Mouse (Mus musculus): ENCODE measurements around the gene Olfr54.
"Not testable (repeated sequence)": the region's sequence is repeated elsewhere in the genome, so short reads cannot be mapped to it uniquely, and the experiment has no call there.

Gene Olfr54

DNA sequence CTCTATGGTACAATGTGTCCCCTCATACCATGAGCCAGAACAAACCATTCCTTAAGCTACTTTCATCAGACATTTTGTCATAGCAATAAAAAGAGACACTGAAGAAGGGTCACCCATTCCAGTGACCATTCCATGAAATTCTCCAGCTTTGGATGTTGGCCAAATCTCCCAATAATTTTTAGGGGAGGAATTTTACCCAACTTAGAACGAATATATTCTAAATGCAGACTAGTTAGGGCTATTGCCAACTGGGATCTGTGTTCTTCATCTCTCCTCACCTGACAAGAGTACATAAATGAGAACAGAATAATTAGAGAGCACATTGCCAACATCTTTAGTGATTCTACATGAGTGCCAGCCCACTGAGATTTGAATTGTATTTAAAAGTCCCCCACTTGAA is at the start of gene Olfr54:
Olfr54 (plus strand) TSS at position 301 of the 400 bp plus-strand sequence.
- in situ Hi-C loops (cut with MboI), result no loop called here

DNA sequence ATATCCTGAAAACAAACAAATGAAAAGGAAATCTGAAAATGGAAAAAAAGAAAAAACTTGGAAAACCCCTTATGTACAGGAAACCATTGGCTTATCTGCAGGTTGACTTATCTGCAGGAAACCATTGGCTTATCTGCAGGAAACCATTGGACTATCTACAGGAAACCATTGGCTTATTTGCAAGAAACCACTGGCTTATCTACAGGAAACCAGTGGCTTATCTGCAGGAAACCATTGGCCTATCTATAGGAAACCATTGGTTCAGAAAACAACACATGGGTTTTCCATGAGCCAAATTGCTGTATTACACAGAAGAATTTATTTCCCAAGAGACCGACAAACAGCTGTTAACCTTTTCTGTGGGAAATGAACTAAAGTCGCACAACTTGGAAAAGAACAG is 49.1 kb upstream of the Olfr54 start:
- in situ Hi-C loops (cut with MboI), result no loop called here

DNA sequence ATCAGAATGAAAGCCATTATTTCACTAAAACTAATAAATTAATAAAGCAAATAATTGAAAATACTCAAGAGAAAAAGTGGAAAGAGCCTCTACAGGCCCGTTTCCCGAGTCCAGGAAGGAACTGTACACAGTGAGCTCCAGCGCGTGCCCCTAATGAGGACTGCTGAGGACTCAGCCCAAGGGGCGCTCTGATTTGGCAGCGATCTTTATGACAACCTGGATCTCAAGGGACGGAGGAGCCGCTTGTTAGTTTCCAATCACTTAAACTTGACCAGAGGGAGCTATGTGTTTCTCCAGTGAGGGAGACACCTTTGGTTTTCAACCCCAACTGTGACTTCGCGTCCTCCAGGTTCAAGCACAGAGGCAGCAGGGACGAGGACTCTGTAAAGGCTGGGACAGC is 47.8 kb upstream of the Olfr54 start, which contains the start of gene Olfr1378:
Olfr1378 (plus strand) TSS at position 301 of the 400 bp plus-strand sequence.
- in situ Hi-C loops (cut with MboI), result no loop called here

DNA sequence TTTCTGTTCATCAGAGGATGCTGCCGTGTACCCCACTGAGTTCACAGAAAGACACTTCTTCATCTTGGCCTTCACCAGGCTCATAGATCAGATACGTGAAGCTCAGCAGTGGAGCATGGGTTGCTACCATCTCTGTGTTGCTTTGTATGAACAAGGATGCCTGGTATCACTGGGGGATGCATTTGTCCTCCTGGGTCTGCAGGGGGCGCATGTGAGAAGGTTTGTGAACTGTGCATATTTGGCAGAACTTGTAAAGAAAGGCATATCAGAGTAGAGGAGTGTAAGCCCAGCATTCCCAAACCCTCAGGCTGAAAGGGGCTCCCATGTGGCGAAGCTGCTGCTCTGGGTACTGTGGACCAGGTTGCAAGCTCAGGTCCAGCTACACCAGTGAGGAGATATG is 36.8 kb upstream of the Olfr54 start:
- in situ Hi-C loops (cut with MboI), result no loop called here

DNA sequence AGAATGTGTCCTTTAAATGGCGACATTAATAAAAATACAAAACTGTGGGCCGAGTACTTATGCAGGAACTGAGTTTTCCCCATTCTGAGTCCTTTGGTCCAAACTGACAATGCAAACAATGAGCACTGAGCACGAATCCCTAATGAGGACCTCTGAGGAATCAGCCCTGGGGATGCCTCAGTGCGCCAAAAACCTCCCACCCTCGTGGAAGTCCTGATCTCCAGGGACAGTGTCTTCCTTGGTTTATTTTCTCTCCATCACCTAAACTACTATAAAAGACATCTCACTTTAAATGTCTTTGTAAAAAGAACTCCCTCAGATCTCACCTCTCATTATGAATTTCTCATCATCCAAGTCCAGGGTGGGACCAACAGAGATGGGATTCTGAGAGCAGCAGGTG is 32.4 kb upstream of the Olfr54 start, which contains the start of gene Olfr1377:
Olfr1377 (plus strand) TSS at position 301 of the 400 bp plus-strand sequence.
- in situ Hi-C loops (cut with MboI), result no loop called here

DNA sequence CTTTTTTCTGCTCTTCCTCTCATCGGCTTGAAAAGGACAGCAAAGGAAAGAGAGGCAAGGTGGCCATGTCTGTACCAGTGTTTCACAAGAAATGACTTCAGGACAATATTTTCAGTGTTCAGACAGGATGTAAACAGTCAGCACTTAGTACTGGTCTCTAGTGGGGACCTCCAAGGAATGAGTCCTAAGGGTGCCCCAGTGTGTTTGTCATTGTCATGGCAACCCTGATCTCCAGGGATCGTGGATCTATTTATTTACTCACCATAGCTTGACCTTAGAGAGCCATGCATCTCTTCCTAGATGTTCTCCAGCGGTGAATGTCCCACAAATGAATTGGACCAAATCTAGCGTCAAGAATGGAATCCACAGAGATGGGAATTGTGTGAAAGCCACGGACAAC is 10.7 kb upstream of the Olfr54 start, which contains the start of gene Olfr51:
Olfr51 (plus strand) TSS at position 301 of the 400 bp plus-strand sequence.
- in situ Hi-C loops (cut with MboI), result no loop called here

DNA sequence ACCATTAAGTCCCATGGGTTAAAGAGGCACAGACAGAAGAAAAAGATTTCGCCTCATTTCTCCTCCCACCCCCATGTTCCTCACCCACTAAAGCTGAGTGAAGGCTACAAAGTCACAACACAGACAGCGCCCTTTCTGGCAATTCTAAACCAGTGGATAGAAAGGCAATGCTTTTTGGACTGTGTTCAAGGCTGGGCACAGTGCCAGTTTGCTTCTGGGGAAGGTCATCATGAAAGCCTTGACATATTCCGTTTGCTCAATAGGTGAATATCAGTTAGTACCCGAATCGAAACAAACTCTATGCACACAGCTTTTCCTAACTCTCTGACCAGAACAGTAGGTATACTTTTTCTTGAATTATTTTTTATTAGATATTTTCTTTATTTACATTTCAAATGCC is 2.2 kb upstream of the Olfr54 start:
- in situ Hi-C loops (cut with MboI), result no loop called here

DNA sequence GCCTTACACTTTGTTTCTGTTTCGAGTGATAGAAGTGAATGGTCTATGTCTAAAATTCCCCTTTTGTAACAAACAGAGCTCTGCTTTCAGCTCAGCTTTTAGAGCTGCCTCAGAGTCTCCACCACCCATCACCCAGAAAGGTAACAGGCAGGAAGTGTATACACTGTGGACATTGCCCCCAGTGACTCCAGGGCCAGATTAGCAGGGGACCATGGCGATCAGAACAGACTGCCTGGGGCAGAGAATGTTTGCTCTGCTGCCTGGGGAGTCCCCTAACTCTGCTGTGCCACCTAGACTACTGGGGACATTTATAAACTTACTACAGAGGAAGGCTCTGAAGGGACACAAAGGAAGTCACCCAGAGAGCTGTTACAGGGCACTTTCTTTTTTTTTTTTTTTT is 2.3 kb downstream of the Olfr54 start:
- in situ Hi-C loops (cut with MboI), result no loop called here

DNA sequence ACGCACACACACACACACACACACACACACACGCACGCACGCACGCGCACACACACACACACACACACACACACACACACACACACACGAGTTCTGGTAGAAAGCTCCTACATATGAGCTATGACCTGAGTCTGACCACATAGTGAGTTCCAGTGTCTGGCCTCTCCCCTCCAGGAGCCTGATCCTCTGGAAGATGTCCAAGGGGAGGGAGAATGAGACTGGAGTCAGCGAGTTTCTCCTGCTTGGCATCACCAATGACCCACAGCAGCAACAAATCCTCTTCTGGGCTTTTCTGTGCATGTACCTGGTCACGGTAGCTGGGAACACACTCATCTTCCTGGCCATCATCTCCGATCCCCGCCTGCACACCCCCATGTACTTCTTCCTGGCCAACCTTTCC is 12.8 kb downstream of the Olfr54 start:
- in situ Hi-C loops (cut with MboI), result not testable (repeated sequence)

DNA sequence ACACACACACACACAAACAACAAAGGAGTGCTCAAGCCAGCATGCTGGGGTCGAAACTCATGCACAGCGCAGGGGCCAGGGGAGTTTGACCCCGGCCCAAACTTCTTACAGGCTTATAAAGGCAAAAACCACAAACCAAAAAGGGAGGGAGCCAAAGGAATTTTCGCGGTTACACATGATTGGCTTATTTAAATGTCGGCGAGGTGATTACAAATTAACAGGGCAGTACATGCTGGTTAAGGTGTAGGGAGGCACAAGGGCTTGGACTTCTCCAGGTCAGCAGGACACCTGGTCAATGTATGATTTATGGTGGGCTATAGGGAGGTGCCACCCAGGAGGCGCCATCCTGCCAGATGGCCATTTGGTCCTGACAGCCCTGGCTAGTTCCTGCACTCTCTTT is 15.3 kb downstream of the Olfr54 start:
- in situ Hi-C loops (cut with MboI), result not testable (repeated sequence)

DNA sequence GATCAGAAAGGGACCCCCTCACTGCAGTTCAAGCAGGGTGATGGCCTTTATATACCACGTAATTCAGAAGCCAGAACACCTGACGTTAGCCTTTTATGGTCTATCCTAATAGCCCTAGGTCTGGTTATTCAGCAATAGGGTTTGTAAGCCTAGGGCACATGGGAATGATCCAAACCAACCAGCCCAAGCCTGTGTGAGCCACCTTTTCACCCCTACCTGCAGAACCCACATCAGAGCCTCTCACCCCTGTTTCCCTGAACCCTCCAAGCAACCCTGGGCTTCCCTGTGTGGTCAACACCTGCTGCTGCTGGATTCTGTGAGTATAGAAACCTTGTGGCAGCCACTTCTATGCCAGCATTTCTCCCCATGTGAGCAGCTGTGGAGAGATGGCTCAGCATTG is 16.2 kb downstream of the Olfr54 start:
- in situ Hi-C loops (cut with MboI), result no loop called here

DNA sequence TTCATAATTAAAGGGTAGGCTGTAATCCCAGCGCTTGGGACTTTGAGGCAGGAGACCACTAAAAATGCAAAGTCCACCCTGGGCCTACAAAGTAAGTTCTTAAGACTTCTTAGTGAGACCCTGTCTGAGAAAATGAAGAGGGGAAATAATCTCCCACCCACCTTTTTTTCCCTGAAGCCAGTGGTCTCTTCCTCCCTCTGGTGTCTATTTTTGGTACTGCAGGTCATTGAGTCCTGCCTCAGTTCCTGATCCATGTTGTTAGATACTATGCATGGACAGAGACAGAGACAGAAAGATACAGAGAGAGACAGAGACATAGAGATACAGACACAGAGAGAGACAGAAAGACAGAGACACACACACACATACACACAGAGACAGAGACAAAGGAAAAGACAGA is 18.8 kb downstream of the Olfr54 start:
- in situ Hi-C loops (cut with MboI), result no loop called here

DNA sequence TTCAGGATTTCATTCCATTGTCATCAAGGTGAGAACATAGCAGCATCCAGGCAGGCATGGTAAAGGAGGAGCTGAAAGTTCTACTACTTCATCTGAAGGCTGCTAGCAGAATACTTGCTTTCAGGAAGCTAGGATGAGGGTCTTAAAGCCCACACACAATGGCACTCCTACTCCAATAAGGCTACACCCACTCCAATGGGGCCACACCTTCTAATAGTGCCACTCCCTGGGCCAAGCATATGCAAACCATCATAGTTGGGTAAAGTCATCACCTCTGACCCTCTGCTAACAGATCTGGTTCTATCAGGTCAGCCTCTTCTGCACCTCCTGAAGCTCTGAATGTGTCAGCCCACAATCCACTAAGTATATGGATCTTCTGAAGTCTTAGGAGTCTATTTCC is 20.1 kb downstream of the Olfr54 start:
- in situ Hi-C loops (cut with MboI), result not testable (repeated sequence)

DNA sequence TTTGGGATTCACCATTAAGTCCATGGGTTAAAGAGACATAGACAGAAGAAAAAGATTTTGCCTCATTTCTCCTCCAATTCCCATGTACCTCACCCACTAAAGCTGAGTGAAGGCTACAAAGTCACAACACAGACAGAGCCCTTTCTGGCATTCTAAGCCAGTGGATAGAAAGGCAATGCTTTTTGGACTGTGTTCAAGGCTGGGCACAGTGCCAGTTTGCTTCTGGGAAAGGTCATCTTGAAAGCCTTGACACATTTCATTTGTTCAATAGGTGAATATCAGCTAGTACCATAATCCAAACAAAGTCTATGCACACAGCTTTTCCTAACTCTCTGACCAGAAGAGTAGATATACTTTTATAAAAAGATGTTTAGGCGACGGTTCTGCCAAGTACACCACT is 21.9 kb downstream of the Olfr54 start:
- in situ Hi-C loops (cut with MboI), result no loop called here

DNA sequence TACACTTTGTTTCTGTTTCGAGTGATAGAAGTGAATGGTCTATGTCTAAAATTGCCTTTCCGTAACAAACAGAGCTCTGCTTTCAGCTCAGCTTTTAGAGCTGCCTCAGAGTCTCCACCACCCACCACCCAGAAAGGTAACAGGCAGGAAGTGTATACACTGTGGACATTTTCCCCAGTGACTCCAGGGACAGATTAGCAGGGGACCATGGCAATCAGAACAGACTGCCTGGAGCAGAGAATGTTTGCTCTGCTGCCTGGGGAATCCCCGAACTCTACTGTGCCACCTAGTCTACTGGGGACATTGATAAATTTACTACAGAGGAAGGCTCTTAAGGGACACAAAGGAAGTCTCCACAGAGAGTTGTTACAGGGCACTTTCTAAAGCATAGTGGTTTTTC is 30.7 kb downstream of the Olfr54 start:
- in situ Hi-C loops (cut with MboI), result not testable (repeated sequence)

DNA sequence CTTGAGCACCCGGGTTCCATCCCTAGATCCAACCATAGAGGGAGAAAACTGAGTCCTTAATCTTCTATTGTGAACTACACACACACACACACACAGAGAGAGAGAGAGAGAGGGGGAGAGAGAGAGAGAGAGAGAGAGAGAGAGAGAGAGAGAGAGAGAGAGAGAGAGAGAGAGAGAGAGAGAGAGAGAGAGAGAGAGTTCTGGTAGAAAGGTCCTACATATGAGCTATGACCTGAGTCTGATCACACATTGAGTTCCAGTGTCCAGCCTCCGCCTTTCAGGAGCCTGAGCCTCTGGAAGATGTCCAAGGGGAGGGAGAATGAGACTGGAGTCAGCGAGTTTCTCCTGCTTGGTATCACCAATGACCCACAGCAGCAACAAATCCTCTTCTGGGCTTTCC is 33.8 kb downstream of the Olfr54 start, which contains the start of gene Olfr1375:
Olfr1375 (plus strand) TSS at position 301 of the 400 bp plus-strand sequence.
- in situ Hi-C loops (cut with MboI), result not testable (repeated sequence)

DNA sequence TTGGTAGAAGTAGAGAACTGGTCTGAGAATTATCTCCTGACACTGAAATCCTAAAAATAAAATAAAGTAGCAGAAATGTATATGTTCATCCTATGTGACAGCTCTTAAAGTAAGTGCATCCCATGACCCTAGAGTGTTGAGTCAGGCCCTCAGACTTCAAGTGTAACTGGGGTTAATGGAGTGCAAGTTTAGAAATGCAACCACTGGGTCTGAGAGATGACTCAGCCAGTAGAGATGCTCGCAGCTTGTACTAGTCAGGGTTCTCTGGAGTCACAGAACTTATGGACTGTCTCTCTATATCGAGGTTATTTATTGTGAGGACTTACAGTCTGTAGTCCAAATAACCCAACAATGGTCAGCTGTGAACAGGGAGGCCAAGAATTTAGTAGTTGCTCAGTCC is 37.6 kb downstream of the Olfr54 start:
- in situ Hi-C loops (cut with MboI), result no loop called here

DNA sequence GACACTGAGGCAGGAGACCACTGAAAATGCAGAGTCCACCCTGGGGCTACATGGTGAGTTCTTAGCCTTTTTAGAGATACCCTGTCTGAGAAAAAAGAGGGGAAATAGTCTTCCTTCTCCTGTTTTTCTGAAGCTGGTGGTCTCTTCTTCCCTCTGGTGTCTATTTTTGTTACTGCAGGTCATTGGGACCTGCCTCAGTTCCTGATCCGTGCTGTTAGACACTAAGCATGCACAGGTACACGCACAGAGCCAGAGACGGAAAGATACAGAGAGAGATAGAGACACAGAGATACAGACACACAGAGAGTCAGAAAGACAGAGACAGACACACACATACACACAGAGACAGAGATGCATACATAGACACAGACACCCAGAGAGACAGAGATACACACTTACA is 39.2 kb downstream of the Olfr54 start:
- in situ Hi-C loops (cut with MboI), result no loop called here

DNA sequence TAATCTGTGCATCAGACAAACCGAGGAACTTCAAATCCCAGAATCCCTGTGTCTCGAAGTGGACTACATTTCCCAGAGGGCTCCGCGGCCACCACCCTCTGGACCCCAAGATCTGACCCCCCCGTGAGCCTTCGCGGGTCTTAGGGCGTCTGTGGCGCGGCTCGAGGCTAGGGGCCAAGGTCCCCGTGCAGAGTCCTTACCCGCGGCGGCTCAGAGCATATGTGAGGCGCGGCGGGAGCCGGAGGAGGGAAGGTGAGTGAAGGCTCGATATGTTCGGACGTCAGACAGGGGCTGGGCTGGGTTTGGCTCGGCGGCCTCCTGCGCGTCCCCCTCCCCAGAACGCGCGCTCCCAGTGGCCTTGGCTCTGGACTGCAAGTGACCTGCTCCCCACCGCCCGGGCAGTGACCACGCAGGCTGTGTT is 45.1 kb downstream of the Olfr54 start, which contains the start of gene Zfp354a:
Zfp354a (plus strand) TSS at position 107 of the 421 bp plus-strand sequence.
- in situ Hi-C loops (cut with MboI), result no loop called here

DNA sequence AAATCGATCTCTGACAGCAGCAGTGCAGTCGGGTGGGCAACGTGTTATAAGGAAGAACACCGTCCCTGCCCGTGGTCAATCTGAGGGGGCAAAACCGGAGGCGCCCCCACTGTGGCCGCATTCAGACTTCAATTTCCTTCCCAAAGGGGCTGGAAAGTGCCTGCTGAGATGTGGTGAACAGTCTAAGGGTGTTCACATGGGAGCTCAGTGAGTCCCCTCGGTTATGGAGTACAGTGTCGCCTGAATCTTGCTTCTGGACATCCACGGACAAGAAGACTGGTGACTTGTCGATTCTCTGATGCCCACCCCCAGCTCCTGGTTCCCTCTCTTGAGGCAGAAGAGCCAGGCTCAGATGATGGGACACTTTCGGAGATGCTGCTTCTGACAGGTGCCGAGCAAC is 45.6 kb downstream of the Olfr54 start:
- in situ Hi-C loops (cut with MboI), result no loop called here

DNA sequence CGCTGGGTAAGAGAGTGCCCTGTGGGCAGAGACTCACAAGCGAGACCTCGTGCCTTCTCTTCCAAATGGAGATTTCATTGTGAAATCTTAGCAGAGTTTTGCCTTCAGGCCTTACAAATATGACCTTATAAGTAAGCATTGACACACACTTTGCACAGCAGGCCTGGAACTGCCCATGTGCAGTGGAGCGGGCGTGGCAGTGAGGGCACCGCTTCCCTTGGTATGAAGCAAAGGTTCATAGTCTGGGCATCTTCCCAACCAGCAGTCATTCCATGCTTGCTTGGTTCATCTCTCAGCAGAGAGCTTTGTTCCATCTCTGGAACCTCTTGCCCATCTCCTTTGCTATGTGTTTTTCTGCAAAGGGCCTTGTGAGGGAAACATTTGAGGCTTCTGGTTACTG is 46.9 kb downstream of the Olfr54 start:
- in situ Hi-C loops (cut with MboI), result no loop called here

DNA sequence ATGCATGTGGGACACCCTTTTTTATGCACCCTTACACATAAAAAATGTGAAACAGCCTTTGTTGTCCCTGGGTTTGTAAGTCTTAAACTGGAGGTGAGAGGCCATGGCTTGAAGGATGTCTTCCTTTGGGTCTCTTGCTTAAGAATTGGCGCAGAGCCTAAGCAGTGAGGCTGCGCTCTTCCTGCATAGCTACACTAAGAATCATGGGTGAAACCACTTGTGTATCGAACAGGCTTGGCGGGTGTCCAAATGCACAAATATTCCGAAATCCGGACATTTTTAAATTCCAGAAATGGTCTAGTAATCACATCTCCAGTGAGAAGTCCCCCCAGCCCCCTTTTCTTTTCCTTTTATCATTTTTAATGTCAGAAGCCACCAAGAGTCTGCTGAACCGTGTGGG is 49.2 kb downstream of the Olfr54 start:
- in situ Hi-C loops (cut with MboI), result no loop called here

DNA sequence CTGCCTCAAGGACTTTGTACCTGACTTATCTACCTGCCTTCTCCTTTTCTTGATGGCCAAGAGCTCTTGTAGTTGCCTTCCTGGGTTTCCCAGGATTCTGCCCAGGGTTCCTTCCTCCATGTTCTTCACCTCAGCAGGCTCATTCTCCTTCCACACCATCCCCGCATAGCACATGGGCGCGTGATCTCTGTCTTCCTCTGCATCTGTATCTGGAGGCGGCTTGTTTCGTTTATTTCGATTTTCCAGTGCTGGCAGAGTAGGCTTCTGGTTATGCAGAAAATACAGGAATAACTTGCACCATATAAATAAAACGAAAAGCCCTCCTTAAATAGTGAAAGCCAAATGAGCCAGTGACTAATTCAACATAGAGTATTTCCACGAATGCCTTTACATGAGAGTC is 49.8 kb downstream of the Olfr54 start:
- in situ Hi-C loops (cut with MboI), result no loop called here
